Mouse (Mus musculus) CH12.LX (cell line): Measurements from ENCODE around the gene Snx21. TPM values are rescaled to one million over a fixed set of nuclear protein-coding genes. Genes with fewer than 3 reads are reported as not detected.

Experiments used
- DNase-seq: peaks from one replicate; pipeline ENCODE4 v3.0.0-alpha.2; 2013; ENCODE audit errors: extremely low read depth
- H3K27ac ChIP-seq: 2 replicates; pipeline ENCODE4 v1.5.1; 2012; ENCODE audit warnings: low read depth, mild to moderate bottlenecking, control low read depth, moderate library complexity; ENCODE audit not compliant: insufficient read depth
- H3K27me3 ChIP-seq: replicated peaks from 2 replicates; pipeline ENCODE3; 2012; ENCODE audit warnings: inconsistent platforms
- H3K36me3 ChIP-seq, 2 experiments: replicated peaks in 1 of 2; 2 replicates each; pipeline versions ENCODE3 to v1.6.1; 2012; ENCODE audit warnings: inconsistent platforms in 1 of 2, low read length in 1 of 2, mild to moderate bottlenecking in 1 of 2, mixed read lengths in 1 of 2, moderate library complexity in 1 of 2; ENCODE audit not compliant: control insufficient read depth in 1 of 2, insufficient read depth in 1 of 2
- H3K4me1 ChIP-seq, 2 experiments: 2 replicates each; pipeline ENCODE4 v1.6.1; 2012; ENCODE audit warnings: inconsistent platforms in 1 of 2, moderate library complexity in 1 of 2; ENCODE audit not compliant: insufficient read depth in 2 of 2, control insufficient read depth in 1 of 2
- H3K4me2 ChIP-seq: 2 replicates; pipeline ENCODE4 v1.6.1; 2012; ENCODE audit warnings: low read depth, mild to moderate bottlenecking, control low read depth; ENCODE audit not compliant: poor library complexity, insufficient read depth, severe bottlenecking
- H3K4me3 ChIP-seq, 3 experiments: fragments of 150-350 bp in 1 of 3; sonication (generic) in 1 of 3; replicated peaks in 1 of 3; 2 replicates each; pipeline versions ENCODE3 to v1.5.1; 2011 to 2012; ENCODE audit warnings: low read depth in 2 of 3, low read length in 2 of 3, mild to moderate bottlenecking in 2 of 3, moderate library complexity in 2 of 3, control low read depth in 1 of 3, improper control_type of control experiment in 1 of 3, inconsistent platforms in 1 of 3, mixed read lengths in 1 of 3; ENCODE audit not compliant: poor library complexity in 1 of 3
- H3K79me2 ChIP-seq: replicated peaks from 2 replicates; pipeline ENCODE4 v1.6.1; 2012; ENCODE audit warnings: mild to moderate bottlenecking, moderate library complexity; ENCODE audit not compliant: control insufficient read depth, poor library complexity, insufficient read depth, severe bottlenecking; ENCODE audit errors: extremely low read depth
- H3K9ac ChIP-seq: 2 replicates; pipeline ENCODE4 v1.6.1; 2012; ENCODE audit warnings: low read depth, mild to moderate bottlenecking, control low read depth, moderate library complexity; ENCODE audit not compliant: insufficient read depth
- H3K9me3 ChIP-seq: replicated peaks from 2 replicates; pipeline ENCODE3; 2012; ENCODE audit warnings: low read length, inconsistent platforms, mixed read lengths
- CHD1 ChIP-seq: IDR thresholded peaks from 2 replicates; pipeline ENCODE4 v1.6.1; 2012; ENCODE audit warnings: low read depth, low read length, improper control_type of control experiment, inconsistent platforms
- CTCF ChIP-seq, 2 experiments: IDR thresholded peaks in 1 of 2; conservative IDR thresholded peaks in 1 of 2; 2 replicates each; pipeline ENCODE4 v1.5.1; 2011 to 2012; ENCODE audit warnings: low read depth in 2 of 2, low read length in 2 of 2, improper control_type of control experiment in 1 of 2, inconsistent platforms in 1 of 2, mild to moderate bottlenecking in 1 of 2, moderate library complexity in 1 of 2
- E2F4 ChIP-seq: IDR thresholded peaks from 2 replicates; pipeline ENCODE4 v1.6.1; 2011; ENCODE audit warnings: low read depth, low read length, improper control_type of control experiment; ENCODE audit not compliant: insufficient replicate concordance
- EP300 ChIP-seq: IDR thresholded peaks from 2 replicates; pipeline ENCODE4 v1.6.1; 2011; ENCODE audit warnings: low read length, improper control_type of control experiment
- GABPA ChIP-seq: IDR thresholded peaks from 2 replicates; pipeline ENCODE4 v1.6.1; 2012; ENCODE audit warnings: low read depth, low read length, improper control_type of control experiment, inconsistent platforms; ENCODE audit not compliant: insufficient replicate concordance
- IRF4 ChIP-seq: IDR thresholded peaks from 2 replicates; pipeline ENCODE4 v1.6.1; 2014; ENCODE audit warnings: low read depth, mild to moderate bottlenecking, inconsistent platforms, low read length, improper control_type of control experiment
- JUND ChIP-seq: conservative IDR thresholded peaks from 2 replicates; pipeline ENCODE4 v1.6.1; 2011; ENCODE audit warnings: low read depth, low read length, improper control_type of control experiment
- KAT2A ChIP-seq: IDR thresholded peaks from 2 replicates; pipeline ENCODE4 v1.6.1; 2012; ENCODE audit warnings: low read length, improper control_type of control experiment, inconsistent platforms; ENCODE audit not compliant: insufficient replicate concordance
- MAFK ChIP-seq: IDR thresholded peaks from 2 replicates; pipeline ENCODE4 v1.6.1; 2011; ENCODE audit warnings: low read length, improper control_type of control experiment; ENCODE audit not compliant: insufficient replicate concordance
- MEF2A ChIP-seq: IDR thresholded peaks from 2 replicates; pipeline ENCODE4 v1.6.1; 2014; ENCODE audit warnings: low read depth, mild to moderate bottlenecking, inconsistent platforms, low read length, improper control_type of control experiment, borderline replicate concordance
- NRF1 ChIP-seq: IDR thresholded peaks from 2 replicates; pipeline ENCODE4 v1.6.1; 2014; ENCODE audit warnings: low read depth, mild to moderate bottlenecking, inconsistent platforms, low read length, improper control_type of control experiment, moderate library complexity
- PAX5 ChIP-seq: IDR thresholded peaks from 2 replicates; pipeline ENCODE4 v1.6.1; 2012; ENCODE audit warnings: low read length, inconsistent platforms, mixed read lengths
- POLR2A ChIP-seq: IDR thresholded peaks from 2 replicates; pipeline ENCODE4 v1.6.1; 2011; ENCODE audit warnings: low read depth, mild to moderate bottlenecking, improper control_type of control experiment, low read length
- POLR2AphosphoS2 ChIP-seq: IDR thresholded peaks from 2 replicates; pipeline ENCODE4 v1.6.1; 2011; ENCODE audit warnings: low read depth, low read length, improper control_type of control experiment
- TBP ChIP-seq: conservative IDR thresholded peaks from 2 replicates; pipeline ENCODE4 v1.6.1; 2011; ENCODE audit warnings: low read depth, low read length, improper control_type of control experiment
- TCF12 ChIP-seq: IDR thresholded peaks from 2 replicates; pipeline ENCODE4 v1.6.1; 2014; ENCODE audit warnings: low read depth, mild to moderate bottlenecking, inconsistent platforms, low read length, improper control_type of control experiment
- USF1 ChIP-seq: IDR thresholded peaks from 2 replicates; pipeline ENCODE4 v1.6.1; 2014; ENCODE audit warnings: low read depth, mild to moderate bottlenecking, inconsistent platforms, low read length, improper control_type of control experiment
- ZC3H11A ChIP-seq: IDR thresholded peaks from 2 replicates; pipeline ENCODE4 v1.6.1; 2012; ENCODE audit warnings: low read depth, mild to moderate bottlenecking, inconsistent platforms, low read length, improper control_type of control experiment
- ZKSCAN1 ChIP-seq: IDR thresholded peaks from 2 replicates; pipeline ENCODE4 v1.6.1; 2012; ENCODE audit warnings: low read depth, inconsistent platforms, low read length, improper control_type of control experiment, borderline replicate concordance
- ZMIZ1 ChIP-seq: IDR thresholded peaks from 2 replicates; pipeline ENCODE4 v1.6.1; 2012; ENCODE audit warnings: low read depth, mild to moderate bottlenecking, inconsistent platforms, low read length, improper control_type of control experiment
- dilution Hi-C: fragments of 300-500 bp; cut with MboI; formaldehyde crosslinking; loops from 2 replicates; pipeline ENCODE4 v1.14.3; 2020; ENCODE audit warnings: low sequenced_read_pairs; ENCODE audit not compliant: extremely low pct_unique_long_range_greater_than_20kb, extremely low pct_ligation_motif_present
- in situ Hi-C: fragments of 300-500 bp; cut with MboI; formaldehyde crosslinking; loops from 3 replicates; pipeline ENCODE4 v1.14.3; 2019; ENCODE audit warnings: low sequenced_read_pairs, low pct_ligation_motif_present, low pct_unique_long_range_greater_than_20kb, mixed read lengths
- polyA plus RNA-seq: library from polyadenylated mRNA; unstranded; fragments of >175 nt; gene quantifications from 2 replicates; pipeline ENCODE4 v1.2.1, GENCODE M21; 2012; ENCODE audit warnings: low read depth; ENCODE audit not compliant: insufficient read length
- total RNA-seq, 2 experiments: library from RNA; depleted of rRNA; stranded (reverse); fragments of 300-350 nt in 1 of 2; fragments of >200 nt in 1 of 2; gene quantifications; 2 replicates each; pipeline ENCODE4 v1.2.3; 2012 to 2014

Gene Snx21
- total and polyA plus RNA-seq, 3 experiments, result 0.71 to 3.3 (median 1.5) TPM

DNA sequence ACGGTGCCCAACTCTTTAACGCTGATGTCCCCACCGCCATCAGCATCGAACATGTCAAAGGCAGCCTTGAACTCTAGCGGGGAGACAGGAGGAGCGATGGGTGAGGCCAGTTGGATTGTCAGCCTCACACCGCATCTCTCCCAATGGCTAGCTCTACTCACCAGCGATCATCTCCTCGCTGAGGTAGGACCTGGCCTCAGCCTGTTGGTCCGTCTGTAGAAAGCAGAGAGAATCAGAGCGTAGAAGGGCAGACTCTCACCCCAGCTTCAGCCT lies 7.7 kb upstream of the Snx21 start:
- H3K9ac ChIP-seq, result no peak overlapping the region
- dilution Hi-C loops (no loop called here), in situ Hi-C loops (no loop called here)
- no peaks in the 10 kb centered on the region for H3K79me2 ChIP-seq
- TF ChIP-seq GABPA, result no peak
- no peak for TF ChIP-seq MAFK
- no peak for TF ChIP-seq JUND
- TF ChIP-seq CTCF (conservative IDR thresholded peaks at IDR 0.05 in 1 of 2, IDR thresholded peaks at IDR 0.05 in 1 of 2; ENCODE audit: low read depth in 2 of 2, low read length in 2 of 2), result no peak
- TF ChIP-seq EP300, result no peak
- no peak for TF ChIP-seq ZMIZ1
- TF ChIP-seq POLR2AphosphoS2, result no peak
- no peak for TF ChIP-seq IRF4
- TF ChIP-seq E2F4, result no peak
- TF ChIP-seq PAX5, result no peak
- no peak for TF ChIP-seq USF1
- TF ChIP-seq POLR2A, result no peak
- no peak for TF ChIP-seq MEF2A
- TF ChIP-seq CHD1, result no peak
- TF ChIP-seq TCF12, result no peak
- no peak for TF ChIP-seq KAT2A
- TF ChIP-seq NRF1, result no peak
- TF ChIP-seq TBP, result no peak
- no peak for TF ChIP-seq ZKSCAN1
- H3K4me3 ChIP-seq, result no peak overlapping the region
- H3K4me2 ChIP-seq, result no peak overlapping the region
- H3K27me3 ChIP-seq, result peaks cover 58% of the 10 kb centered on the region
- DNase-seq, result no peak
- H3K27ac ChIP-seq, result no peak overlapping the region
- H3K9me3 ChIP-seq, result no peaks in the 10 kb centered on the region
- no peaks in the 10 kb centered on the region for H3K4me1 ChIP-seq
- peaks cover under 1 to 11% of the 10 kb centered on the region in 2 experiments for H3K36me3 ChIP-seq

DNA sequence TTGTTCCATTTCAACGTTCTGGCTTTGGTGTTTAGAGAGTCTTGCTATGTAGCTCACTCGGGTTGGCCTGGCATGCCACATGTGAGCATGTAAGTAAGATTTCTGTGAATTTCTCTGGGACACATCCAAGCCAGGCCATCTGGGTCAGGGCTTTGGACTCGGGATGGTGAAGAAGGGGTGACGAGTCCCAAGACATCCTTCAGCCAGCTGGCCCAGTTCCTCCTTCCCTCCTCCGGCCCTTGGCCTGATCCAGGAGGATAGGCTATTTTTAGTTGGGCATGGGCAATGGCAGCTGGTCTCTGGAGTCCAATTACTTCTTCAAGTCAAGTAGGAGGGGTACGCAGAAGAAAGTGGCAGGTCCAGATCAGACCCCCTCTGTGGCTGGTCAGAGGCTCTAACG lies 6.8 kb upstream of the Snx21 start:
- peaks cover 63% of the 10 kb centered on the region for H3K27me3 ChIP-seq
- no peak overlapping the region for H3K4me2 ChIP-seq
- no peak overlapping the region for H3K9ac ChIP-seq
- no peaks in the 10 kb centered on the region for H3K79me2 ChIP-seq
- H3K4me3 ChIP-seq, result no peak overlapping the region
- no peak for DNase-seq
- in situ Hi-C loops (no loop called here), dilution Hi-C loops (no loop called here)
- no peak overlapping the region for H3K27ac ChIP-seq
- H3K9me3 ChIP-seq, result no peaks in the 10 kb centered on the region
- TF ChIP-seq ZKSCAN1, result no peak
- no peak for TF ChIP-seq E2F4
- TF ChIP-seq ZC3H11A, result no peak
- no peak for TF ChIP-seq USF1
- TF ChIP-seq MAFK, result no peak
- no peaks in the 10 kb centered on the region; a peak in 1 of 4 replicates for H3K4me1 ChIP-seq
- peaks cover 0 to 2% of the 10 kb centered on the region in 2 experiments for H3K36me3 ChIP-seq
